Comparison of ENCODE assay signal across 15 mouse cellular contexts in genomic region chr5:103694094-103694493, GRCm38 (mm10). TPM values are rescaled to one million over a fixed set of nuclear protein-coding genes. Genes with fewer than 3 reads are reported as not detected.
DNase-seq lines count a peak whose midpoint lies in the region; ATAC-seq and TF ChIP-seq lines count a peak whose summit lies in the region.
"Had no signal": no experiment of that assay in that cellular context is flagged by ENCODE, and none has a peak within 500 bp of the region (broad histone marks: within the 10 kb centered on the region; RNA-seq: fewer than 3 reads in every experiment).

No protein-coding gene starts in this region.

- peak overlapping the region; percentile 92 for H3K4me2 ChIP-seq in liver, embryonic 13.5 days
- H3K4me2 ChIP-seq in midbrain, embryonic 13.5 days (replicated peaks) = peak overlapping the region; percentile 83; the same call in 1 of the 2 replicates

- 51% methylated on average over 6 of the region's 6 CpGs for WGBS in liver, embryonic 13.5 days (ENCODE audit: insufficient replicate concordance)
- WGBS in midbrain, embryonic 13.5 days = 50% methylated on average over 6 of the region's 6 CpGs

- no peak overlapping the region for H3K9ac ChIP-seq in liver, embryonic 13.5 days
- no peak overlapping the region for H3K9ac ChIP-seq in midbrain, embryonic 13.5 days (replicated peaks)

- peak overlapping the region; percentile 98 for H3K4me3 ChIP-seq in gastrocnemius, adult 2 months
- H3K4me3 ChIP-seq in liver, embryonic 13.5 days (replicated peaks) = no peak overlapping the region; the same call in 1 of the 2 replicates
- peak overlapping the region; percentile 83 for H3K4me3 ChIP-seq in bone marrow macrophage, adult 2 months (ENCODE audit: insufficient read depth, low read length)
- no peak overlapping the region for H3K4me3 ChIP-seq in midbrain, embryonic 13.5 days (replicated peaks)

- TF ChIP-seq CTCF in gastrocnemius, adult 2 months (IDR thresholded peaks at IDR 0.05) = no peak
- TF ChIP-seq CTCF in bone marrow macrophage, adult 2 months (IDR thresholded peaks at IDR 0.05; ENCODE audit: low read depth, low read length) = no peak

- no peak for TF ChIP-seq POLR2A in bone marrow macrophage, adult 2 months (IDR thresholded peaks at IDR 0.05; ENCODE audit: borderline replicate concordance, low read depth, low read length)

- H3K27ac ChIP-seq in gastrocnemius, adult 2 months = peak overlapping the region; percentile 99
- H3K27ac ChIP-seq in liver, embryonic 13.5 days = no peak overlapping the region
- H3K27ac ChIP-seq in bone marrow macrophage, adult 2 months (ENCODE audit: insufficient read depth, low read depth, low read length) = no peak overlapping the region
- no peak overlapping the region for H3K27ac ChIP-seq in midbrain, embryonic 13.5 days
- H3K27ac ChIP-seq: embryonic facial prominence, embryonic 12.5 days had no signal

- H3K9me3 ChIP-seq in liver, embryonic 13.5 days (replicated peaks) = no peaks in the 10 kb centered on the region
- H3K9me3 ChIP-seq in midbrain, embryonic 13.5 days = no peaks in the 10 kb centered on the region
- H3K9me3 ChIP-seq: embryonic facial prominence, embryonic 12.5 days had no signal

- peaks cover 24% of the 10 kb centered on the region for H3K4me1 ChIP-seq in liver, embryonic 13.5 days (replicated peaks)
- peaks cover 23% of the 10 kb centered on the region for H3K4me1 ChIP-seq in bone marrow macrophage, adult 2 months (ENCODE audit: control insufficient read depth, insufficient read depth, low read length)
- peaks cover 29% of the 10 kb centered on the region for H3K4me1 ChIP-seq in midbrain, embryonic 13.5 days (replicated peaks)

- no peaks in the 10 kb centered on the region for H3K36me3 ChIP-seq in liver, embryonic 13.5 days
- no peaks in the 10 kb centered on the region for H3K36me3 ChIP-seq in midbrain, embryonic 13.5 days
- H3K36me3 ChIP-seq: embryonic facial prominence, embryonic 12.5 days had no signal

- peak; percentile 7 for DNase-seq in gastrocnemius, adult 2 months
- no peak for DNase-seq in gastrocnemius, postnatal 25 days
- DNase-seq in liver, embryonic 13.5 days = no peak
- no peak for DNase-seq in liver
- DNase-seq in layer of hippocampus, adult 18-20 months (ENCODE audit: low spot score in 2 of 2) = no peak
- DNase-seq in spleen, postnatal 14 days (ENCODE audit: low spot score in 2 of 2) = no peak
- DNase-seq: gastrocnemius, postnatal 14 days had no signal

- intact Hi-C loops in gastrocnemius, adult 2 months (cut with DNase I) = loop anchor here (5.0 kb wide), 1 partner anchor 233 kb away; no protein-coding TSS in a partner anchor

- peaks cover 62% of the 10 kb centered on the region for H3K27me3 ChIP-seq in liver, embryonic 13.5 days
- peaks cover 40% of the 10 kb centered on the region for H3K27me3 ChIP-seq in midbrain, embryonic 13.5 days

- no peak for ATAC-seq in liver, embryonic 13.5 days (ENCODE audit: low read depth)
- no peak for ATAC-seq in midbrain, embryonic 13.5 days
- ATAC-seq: forebrain, embryonic 16.5 days had no signal

RNA-seq across cellular contexts. Expression of gene Aff1, which starts 1.9 kb away (rescaled TPM):
- total RNA-seq in gastrocnemius, adult 2 months (2021) = 10 to 100 TPM; 46.7 to 52.8 TPM
- 10 to 100 TPM; 28.2 to 32.7 TPM for total RNA-seq in gastrocnemius, postnatal 25 days (2021)
- polyA plus RNA-seq in liver, embryonic 13.5 days (2015; fragmentation: Nextera tagmentation; extraction: Ambion mirVana) = 8.0 and 13.7 TPM in 2 replicates
- polyA plus RNA-seq in bone marrow macrophage, adult 2 months (2012; ENCODE audit: insufficient read depth, insufficient read length, missing spikeins) = 44.1 and 45.3 TPM in 2 replicates
- 1.9 and 2.3 TPM in 2 replicates for polyA plus RNA-seq in midbrain, embryonic 13.5 days (2015; fragmentation: Nextera tagmentation; extraction: Ambion mirVana)
- 10 to 100 TPM; 20.8 to 23.0 TPM for total RNA-seq in layer of hippocampus, adult 18-20 months (2021)

RNA-seq across cellular contexts. Expression of gene 1700016H13Rik, which starts 38.3 kb away (rescaled TPM):
- under 1 TPM; 0.50 to 0.94 TPM for total RNA-seq in gastrocnemius, adult 2 months (2021)
- total RNA-seq in gastrocnemius, postnatal 25 days (2021) = under 1 TPM; 0.31 to 0.72 TPM
- polyA plus RNA-seq in liver, embryonic 13.5 days (2015; fragmentation: Nextera tagmentation; extraction: Ambion mirVana) = 0.09 TPM in 2 replicates
- polyA plus RNA-seq in bone marrow macrophage, adult 2 months (2012; ENCODE audit: insufficient read depth, insufficient read length, missing spikeins) = not detected in 2 replicates
- 0.17 and 0.28 TPM in 2 replicates for polyA plus RNA-seq in midbrain, embryonic 13.5 days (2015; fragmentation: Nextera tagmentation; extraction: Ambion mirVana)
- total RNA-seq in layer of hippocampus, adult 18-20 months (2021) = not detected
- total RNA-seq: heart, postnatal 14 days; liver, adult 2 months; megakaryocyte-erythroid progenitor cell, adult 5-6 weeks had no signal
- polyA plus RNA-seq: liver, adult 2 months; neural tube, embryonic 14.5 days had no signal

Comparison
In these comparisons a context has a peak if more than half of its experiments do, and no peak if none do; other contexts are left out.
1. H3K4me3 ChIP-seq: peak in gastrocnemius, adult 2 months (single experiment) and bone marrow macrophage, adult 2 months (single experiment); none in liver, embryonic 13.5 days (single experiment) and midbrain, embryonic 13.5 days (single experiment).